Mouse (Mus musculus) ES-Bruce4 (cell line): ENCODE measurements around the gene Ppm1m. TPM values are rescaled to one million over a fixed set of nuclear protein-coding genes. Genes with fewer than 3 reads are reported as not detected.
A peak's percentile ranks its signal among the peaks of the same experiment; 100 is the strongest.

Experiments
- H3K27ac ChIP-seq: 2 replicates; pipeline ENCODE4 v1.5.1; 2012; ENCODE audit warnings: low read length, inconsistent platforms; ENCODE audit not compliant: insufficient read depth
- H3K27me3 ChIP-seq: 2 replicates; pipeline ENCODE4 v1.6.1; 2012; ENCODE audit warnings: mild to moderate bottlenecking, low read length, inconsistent platforms; ENCODE audit not compliant: control insufficient read depth, poor library complexity, insufficient read depth, severe bottlenecking
- H3K36me3 ChIP-seq: 2 replicates; pipeline ENCODE4 v1.6.1; 2012; ENCODE audit warnings: inconsistent platforms, mild to moderate bottlenecking, low read length, moderate library complexity; ENCODE audit not compliant: control insufficient read depth, poor library complexity, insufficient read depth, severe bottlenecking
- H3K4me1 ChIP-seq: one replicate; pipeline ENCODE4 v1.8.1; 2011; ENCODE audit warnings: low read length; ENCODE audit not compliant: control insufficient read depth, insufficient read depth
- H3K4me3 ChIP-seq: 2 replicates; pipeline ENCODE4 v1.5.1; 2011; ENCODE audit warnings: low read depth, mild to moderate bottlenecking, low read length
- H3K9ac ChIP-seq: 2 replicates; pipeline ENCODE4 v1.6.1; 2012; ENCODE audit warnings: low read depth, mild to moderate bottlenecking, inconsistent platforms; ENCODE audit not compliant: poor library complexity, severe bottlenecking
- H3K9me3 ChIP-seq: replicated peaks from 2 replicates; pipeline ENCODE4 v1.6.1; 2012; ENCODE audit warnings: mild to moderate bottlenecking, low read length, inconsistent platforms; ENCODE audit not compliant: control insufficient read depth, poor library complexity, insufficient read depth, severe bottlenecking
- CTCF ChIP-seq: IDR thresholded peaks from one replicate; pipeline ENCODE4 v1.8.1; 2011; ENCODE audit warnings: low read depth, low read length
- EP300 ChIP-seq: IDR thresholded peaks from 2 replicates; pipeline ENCODE4 v1.6.1; 2011; ENCODE audit warnings: low read depth, low read length; ENCODE audit not compliant: insufficient read depth
- POLR2A ChIP-seq: IDR thresholded peaks from one replicate; pipeline ENCODE4 v1.8.1; 2011; ENCODE audit warnings: low read length; ENCODE audit not compliant: insufficient read depth
- polyA plus RNA-seq: library from polyadenylated mRNA; stranded (reverse); fragments of >200 nt; gene quantifications from 2 replicates; pipeline ENCODE4 v1.2.4, GENCODE M21; 2011; ENCODE audit warnings: low read depth; ENCODE audit not compliant: missing spikeins, insufficient read depth, insufficient read length

The Ppm1m gene
- polyA plus RNA-seq, 1 experiment: 23.4 TPM

- Histone ChIP-seq H3K36me3 (peaks cover 46% of the 10 kb centered on the region), H3K27ac (no peak overlapping the region), H3K9ac (no peak overlapping the region), H3K4me3 (no peak overlapping the region), H3K9me3 (no peaks in the 10 kb centered on the region), H3K4me1 (peaks cover 4% of the 10 kb centered on the region), H3K27me3 (no peaks in the 10 kb centered on the region)
- no peak for TF ChIP-seq EP300
These were observed 23.9 kb downstream of the Ppm1m start for GRCm38 (mm10) chr9:106175552-106176200.

- Histone ChIP-seq H3K9me3 (no peaks in the 10 kb centered on the region), H3K27me3 (no peaks in the 10 kb centered on the region), H3K4me1 (peaks cover 2% of the 10 kb centered on the region), H3K36me3 (peaks cover 25% of the 10 kb centered on the region), H3K27ac (no peak overlapping the region), H3K4me3 (no peak overlapping the region), H3K9ac (peak overlapping the region; percentile 90)
- TF ChIP-seq EP300 (no peak), CTCF (no peak), POLR2A (no peak)
These were observed 26.2 kb downstream of the Ppm1m start for GRCm38 (mm10) chr9:106173363-106173762.

- Histone ChIP-seq H3K36me3 (peaks cover 21% of the 10 kb centered on the region), H3K27me3 (no peaks in the 10 kb centered on the region), H3K4me1 (no peaks in the 10 kb centered on the region), H3K9me3 (no peaks in the 10 kb centered on the region), H3K27ac (no peak overlapping the region), H3K4me3 (no peak overlapping the region), H3K9ac (peak overlapping the region; percentile 90; the same call in 1 of the 2 replicates)
- TF ChIP-seq EP300 (no peak), POLR2A (no peak), CTCF (no peak)
These were observed 27.0 kb downstream of the Ppm1m start for GRCm38 (mm10) chr9:106172527-106172926.

- Histone ChIP-seq H3K27ac (peak overlapping the region; percentile 77), H3K9ac (peak overlapping the region; percentile 90), H3K36me3 (peaks cover 12% of the 10 kb centered on the region), H3K4me1 (peaks cover 2% of the 10 kb centered on the region), H3K9me3 (no peaks in the 10 kb centered on the region), H3K4me3 (peak overlapping the region; percentile 99), H3K27me3 (no peaks in the 10 kb centered on the region)
- TF ChIP-seq POLR2A (no peak), EP300 (no peak), CTCF (no peak)
These were observed 28.0 kb downstream of the Ppm1m start for GRCm38 (mm10) chr9:106171346-106172158.

GRCm38 (mm10) chr9:106170556-106171345 is 28.8 kb downstream of the Ppm1m start, which contains the start of gene Wdr82:
Wdr82 (plus strand) TSS chr9:106170928.
- Histone ChIP-seq H3K9me3 (no peaks in the 10 kb centered on the region), H3K9ac (peak within 1 kb of the TSS; percentile 90), H3K27me3 (no peaks in the 10 kb centered on the region), H3K27ac (peak within 1 kb of the TSS; percentile 77), H3K4me1 (peaks cover 2% of the 10 kb centered on the region), H3K36me3 (peaks cover 6% of the 10 kb centered on the region), H3K4me3 (peak within 1 kb of the TSS; percentile 99)
- peak; percentile 69 for TF ChIP-seq POLR2A
- no peak for TF ChIP-seq CTCF
